In the genomic region with DNA sequence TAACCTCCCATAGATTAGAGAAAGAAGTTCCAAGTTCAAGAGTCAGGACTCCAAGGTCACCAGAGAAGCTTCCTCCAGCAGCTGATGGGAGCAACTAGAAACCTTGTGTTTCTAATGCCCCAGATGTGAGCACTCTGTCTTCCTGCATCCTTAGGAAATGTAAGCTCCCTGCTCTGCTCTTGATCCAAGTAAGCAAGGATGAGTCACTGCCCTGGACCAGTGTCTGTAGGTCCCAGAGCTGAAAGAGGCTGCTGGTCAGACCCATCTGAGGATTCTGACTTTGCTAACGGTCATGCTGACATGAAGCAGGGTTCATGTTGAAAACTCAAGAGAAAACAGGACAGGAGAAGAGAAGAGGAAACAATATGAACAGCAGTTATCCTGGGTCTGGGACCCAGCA, we compare ENCODE assay signal across 14 mouse cellular contexts.
"Had no signal": no experiment of that assay in that cellular context is flagged by ENCODE, and none has a peak within 500 bp of the region (broad histone marks: within the 10 kb centered on the region; RNA-seq: fewer than 3 reads in every experiment).

No protein-coding gene starts in this region.

- H3K4me1 ChIP-seq: megakaryocyte, embryonic 14.5 days; midbrain, embryonic 12.5 days; neural tube, embryonic 12.5 days had no signal

- DNase-seq: lung, adult 18-20 months; lung, embryonic 14.5 days; lung, postnatal 10 days; lung, postnatal 36 days; midbrain, embryonic 14.5 days; right cerebral cortex, postnatal 14 days; spleen, adult 18-20 months; thymus, adult 18-20 months; thymus, postnatal 14 days; thymus, postnatal 36 days had no signal

- H3K27me3 ChIP-seq: midbrain, embryonic 12.5 days; neural tube, embryonic 12.5 days had no signal

- H3K27ac ChIP-seq: macrophage; midbrain, embryonic 12.5 days; neural tube, embryonic 12.5 days had no signal

- H3K36me3 ChIP-seq: midbrain, embryonic 12.5 days; neural tube, embryonic 12.5 days had no signal

- H3K9me3 ChIP-seq: megakaryocyte, embryonic 14.5 days; midbrain, embryonic 12.5 days; neural tube, embryonic 12.5 days had no signal

- H3K4me3 ChIP-seq: megakaryocyte, embryonic 14.5 days; midbrain, embryonic 12.5 days; neural tube, embryonic 12.5 days had no signal
